Mouse (Mus musculus): ENCODE measurements around the gene Pkd1l1.
A peak's percentile ranks its signal among the peaks of the same experiment; 100 is the strongest.

Pkd1l1 gene

DNA sequence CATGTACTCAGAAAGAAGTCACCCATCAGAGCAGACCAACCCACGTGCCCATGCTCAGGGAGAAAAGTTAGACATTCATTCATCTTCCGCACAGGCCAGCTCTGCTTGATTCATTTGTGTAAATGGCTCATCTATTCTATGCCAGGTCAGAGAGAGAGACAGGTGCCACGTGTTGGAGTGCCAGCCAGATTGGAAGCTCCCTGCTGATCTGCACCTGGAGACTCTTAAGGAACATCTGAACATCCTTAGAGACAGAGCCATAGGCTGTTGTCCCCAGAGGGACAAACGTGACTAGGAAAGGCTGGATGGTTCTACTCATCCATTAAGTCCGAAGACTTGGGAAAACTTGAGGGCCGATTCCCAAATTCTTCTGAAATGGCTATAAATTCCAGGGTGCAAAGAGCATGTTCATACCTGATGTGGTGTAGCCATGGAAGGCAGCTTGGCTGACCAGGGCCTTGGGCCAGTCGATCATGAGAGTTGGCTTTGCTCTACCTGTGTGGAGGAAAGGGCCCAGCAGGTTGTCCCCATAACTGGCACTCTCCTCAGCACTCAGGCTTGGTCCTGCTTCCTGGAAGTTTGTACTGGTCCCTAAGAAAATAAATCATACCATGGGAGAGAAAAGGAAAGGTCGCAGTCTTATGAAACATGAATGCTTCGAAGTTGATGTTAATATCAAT is 36.5 kb downstream of the Pkd1l1 start:
- DNase-seq (ENCODE audit: extremely low spot score): no peak

GRCm38 (mm10) chr11:8916081-8916671 is 56.9 kb downstream of the Pkd1l1 start:
- no peak for DNase-seq (ENCODE audit: extremely low spot score)

GRCm38 (mm10) chr11:8882793-8883192 is 90.3 kb downstream of the Pkd1l1 start:
- no peak for DNase-seq (ENCODE audit: extremely low spot score)

DNA sequence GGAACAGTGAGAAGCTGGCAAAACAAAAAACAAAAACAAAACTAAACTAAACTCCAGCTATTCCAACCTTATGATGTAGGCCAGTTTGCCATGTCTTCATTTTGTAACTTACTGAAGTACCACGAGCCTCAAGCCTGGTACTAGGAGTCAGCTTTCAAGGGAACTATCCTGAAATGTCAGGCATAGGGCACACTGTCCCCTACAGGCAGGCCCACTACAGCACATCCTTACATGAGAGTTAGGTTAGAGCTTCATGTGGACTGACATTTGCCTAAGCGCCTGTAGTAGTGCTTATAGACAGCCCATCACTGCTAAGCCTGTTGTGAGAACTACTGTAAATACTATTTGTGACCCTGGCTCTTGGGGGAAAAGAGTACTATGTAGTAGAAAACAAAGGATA is 91.5 kb downstream of the Pkd1l1 start:
- no peak for DNase-seq (ENCODE audit: extremely low spot score)

DNA sequence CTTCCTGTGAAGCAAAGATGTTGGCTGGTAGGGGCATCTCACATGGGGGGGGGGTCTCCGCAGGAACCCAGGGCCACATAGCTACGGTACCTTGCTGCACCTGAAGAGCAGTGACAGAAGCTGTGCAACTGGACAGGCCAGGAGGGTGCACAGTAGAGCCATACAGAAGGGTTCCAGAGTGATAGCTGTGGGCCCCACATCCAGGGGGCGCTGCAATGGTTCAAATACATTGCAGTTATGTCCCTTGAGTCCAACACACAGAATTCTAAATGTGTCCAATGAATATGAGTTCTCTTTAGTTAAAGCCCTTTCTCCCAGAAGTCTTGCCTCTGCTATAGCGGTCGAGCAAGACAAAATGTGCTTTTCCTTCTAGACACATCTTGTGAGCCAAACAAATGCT is 103.0 kb downstream of the Pkd1l1 start:
- DNase-seq (ENCODE audit: extremely low spot score): no peak

- DNase-seq (ENCODE audit: extremely low spot score): no peak
These were observed 107.0 kb downstream of the Pkd1l1 start for GRCm38 (mm10) chr11:8866021-8866420.

GRCm38 (mm10) chr11:8863955-8864675 is 109.0 kb downstream of the Pkd1l1 start:
- DNase-seq (ENCODE audit: extremely low spot score): no peak

GRCm38 (mm10) chr11:8862426-8862825 is 110.6 kb downstream of the Pkd1l1 start:
- no peak for DNase-seq (ENCODE audit: extremely low spot score)

DNA sequence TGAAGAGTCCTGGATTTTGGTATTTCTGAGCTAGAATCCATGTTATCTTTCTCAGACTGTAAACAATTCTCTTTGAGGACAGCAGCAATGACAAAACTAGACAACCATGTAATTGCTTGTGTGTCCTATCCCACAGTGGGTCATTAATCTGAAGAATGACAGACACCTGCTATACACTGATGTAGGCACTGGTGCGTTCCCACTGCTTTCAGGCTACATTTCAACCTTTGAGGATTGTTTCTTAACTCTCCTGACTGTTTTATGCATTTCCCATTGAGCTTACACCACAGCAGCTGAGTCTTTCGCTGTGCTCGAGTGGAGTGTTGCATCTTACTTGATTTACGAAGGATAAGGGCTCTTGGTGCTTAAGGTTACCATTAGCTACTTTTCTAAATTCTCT is 111.1 kb downstream of the Pkd1l1 start:
- no peak for DNase-seq (ENCODE audit: extremely low spot score)

DNA sequence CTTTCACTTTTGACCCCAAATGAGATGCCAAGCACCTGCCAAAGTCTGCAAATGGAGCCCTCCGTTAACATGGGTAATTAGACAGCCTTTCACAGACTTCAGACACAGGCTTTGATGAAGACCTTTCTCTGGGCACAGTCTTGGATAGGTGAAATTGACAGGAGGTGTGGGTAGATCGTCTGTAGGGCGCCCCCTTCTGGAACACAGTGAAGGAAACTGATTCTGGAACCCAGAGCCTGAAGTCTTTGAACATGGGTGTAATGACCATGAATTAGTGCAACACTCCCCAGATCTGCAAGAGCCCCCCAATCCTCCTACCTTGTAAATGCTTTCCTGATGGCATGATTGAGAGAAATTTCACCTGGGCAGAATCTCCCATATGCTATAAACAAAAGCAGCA is 112.2 kb downstream of the Pkd1l1 start:
- DNase-seq (ENCODE audit: extremely low spot score): no peak

DNA sequence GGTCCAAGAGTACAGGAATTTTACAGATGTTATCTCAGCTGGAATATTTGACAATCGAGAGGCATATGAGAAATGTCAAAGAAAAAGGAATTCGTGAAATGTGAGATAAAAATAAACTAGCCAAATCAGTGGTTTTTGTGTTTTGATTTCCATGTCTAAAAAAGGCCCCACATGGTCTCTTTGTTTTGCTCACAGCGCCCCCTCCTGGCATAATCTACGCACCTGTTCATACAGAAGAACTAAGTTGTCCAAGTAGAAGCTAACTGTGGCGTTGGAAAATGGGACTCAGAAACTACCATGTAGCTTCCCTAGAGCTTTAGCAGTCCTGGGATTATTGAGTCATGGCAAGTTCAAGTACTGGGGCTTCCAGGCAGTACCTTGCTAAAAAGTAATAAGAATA is 113.2 kb downstream of the Pkd1l1 start:
- DNase-seq (ENCODE audit: extremely low spot score): peak; percentile 68

DNA sequence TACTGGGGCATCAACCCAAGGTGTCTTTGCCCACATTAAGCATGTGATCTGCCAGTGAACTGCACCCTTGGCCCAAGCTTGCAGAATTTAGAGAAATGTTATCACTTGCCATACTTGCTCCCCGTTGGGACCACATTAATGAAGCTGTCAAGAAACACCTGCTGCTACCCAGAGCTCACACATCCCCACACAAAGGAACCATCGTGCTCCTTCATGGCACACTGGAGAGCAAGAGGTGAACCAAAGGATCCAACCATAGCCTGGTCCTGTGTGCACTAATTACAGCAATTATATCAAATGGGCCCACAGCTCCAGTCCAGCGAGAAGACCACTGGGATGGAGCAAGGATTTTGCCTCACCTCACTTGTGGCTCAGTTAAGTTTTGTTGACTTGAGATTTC is 114.0 kb downstream of the Pkd1l1 start:
- no peak for DNase-seq (ENCODE audit: extremely low spot score)

DNA sequence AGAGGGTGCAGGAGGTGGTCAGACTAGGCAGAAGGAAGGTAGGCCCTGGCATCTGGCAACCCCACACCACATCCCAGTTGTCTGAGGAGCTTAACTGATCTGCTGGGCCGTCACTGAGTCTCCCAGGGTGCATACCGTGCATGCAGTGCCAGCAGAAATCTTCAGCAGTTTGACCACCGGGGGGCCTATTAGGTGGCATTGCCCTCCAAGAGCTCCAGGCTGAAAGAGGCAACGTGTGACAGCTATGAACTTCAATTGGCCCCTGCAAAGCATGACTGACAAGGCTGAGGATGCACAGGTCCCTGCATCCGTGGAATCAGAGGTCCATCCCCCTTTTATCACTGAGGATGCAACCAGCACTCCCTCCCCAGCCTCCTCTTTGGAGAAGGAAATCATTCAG is 116.9 kb downstream of the Pkd1l1 start:
- DNase-seq (ENCODE audit: extremely low spot score): no peak

DNA sequence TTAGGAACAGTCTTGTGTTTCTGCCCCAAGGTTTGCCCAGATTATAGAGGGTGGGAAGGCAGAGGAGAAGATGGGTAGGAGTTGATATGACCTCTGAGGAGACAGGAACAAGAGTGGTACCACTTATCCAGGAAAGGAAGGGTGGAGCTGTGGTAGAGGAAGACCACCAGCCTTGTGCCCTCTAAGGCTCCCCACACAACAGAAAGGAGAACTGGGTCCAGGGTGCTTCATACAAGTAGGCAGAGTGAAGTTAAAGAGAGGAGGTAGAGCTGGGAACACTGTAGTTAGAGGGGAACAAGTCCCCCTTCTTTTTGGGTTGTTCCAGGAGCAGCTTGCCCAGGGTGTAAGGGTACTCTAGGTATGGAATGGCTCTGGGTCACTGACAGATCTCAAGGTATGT is 125.0 kb downstream of the Pkd1l1 start:
- DNase-seq (ENCODE audit: extremely low spot score): no peak

DNA sequence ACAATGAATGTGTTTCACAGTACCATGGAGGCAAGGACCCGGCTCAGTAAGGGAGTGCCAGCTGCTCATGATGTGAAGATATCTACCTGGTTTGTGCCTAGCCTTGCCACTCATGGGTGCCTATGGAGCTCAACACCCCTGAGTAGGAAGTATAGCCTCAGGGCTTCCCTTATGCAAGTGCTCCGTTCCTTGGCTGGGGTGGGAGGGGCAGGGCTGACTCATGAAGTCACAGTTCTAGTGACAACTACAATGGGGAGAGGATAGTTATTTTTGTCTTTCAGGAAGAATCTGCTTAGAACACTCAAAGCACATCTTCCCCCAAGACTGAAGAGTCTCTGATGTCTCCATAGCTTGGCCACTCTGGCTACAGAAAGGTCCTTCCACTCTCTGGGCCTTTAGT is 125.4 kb downstream of the Pkd1l1 start:
- no peak for DNase-seq (ENCODE audit: extremely low spot score)

DNA sequence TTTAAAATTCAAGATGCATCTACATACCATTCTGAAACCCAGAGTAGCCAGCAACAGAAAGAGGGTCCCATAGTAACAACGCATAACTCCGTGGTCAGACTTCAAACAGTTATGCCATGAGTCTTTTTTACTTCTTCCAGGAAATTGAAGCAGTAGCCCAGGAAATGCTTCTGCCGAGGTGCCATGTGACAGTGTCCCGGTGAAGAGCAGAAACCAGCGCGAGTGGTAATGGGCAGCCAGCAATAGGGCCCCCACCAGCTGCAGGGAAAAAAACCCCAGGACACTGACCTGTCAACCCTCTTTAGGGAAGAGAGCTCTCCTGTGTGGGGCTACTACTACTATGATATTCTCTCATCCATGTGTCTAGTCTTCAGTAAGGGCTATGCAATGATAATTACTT is 136.9 kb downstream of the Pkd1l1 start:
- no peak for DNase-seq (ENCODE audit: extremely low spot score)

GRCm38 (mm10) chr11:8834121-8834520 is 138.9 kb downstream of the Pkd1l1 start:
- DNase-seq (ENCODE audit: extremely low spot score): no peak

- DNase-seq (ENCODE audit: extremely low spot score): no peak
These were observed 142.5 kb downstream of the Pkd1l1 start for GRCm38 (mm10) chr11:8830551-8830950.

DNA sequence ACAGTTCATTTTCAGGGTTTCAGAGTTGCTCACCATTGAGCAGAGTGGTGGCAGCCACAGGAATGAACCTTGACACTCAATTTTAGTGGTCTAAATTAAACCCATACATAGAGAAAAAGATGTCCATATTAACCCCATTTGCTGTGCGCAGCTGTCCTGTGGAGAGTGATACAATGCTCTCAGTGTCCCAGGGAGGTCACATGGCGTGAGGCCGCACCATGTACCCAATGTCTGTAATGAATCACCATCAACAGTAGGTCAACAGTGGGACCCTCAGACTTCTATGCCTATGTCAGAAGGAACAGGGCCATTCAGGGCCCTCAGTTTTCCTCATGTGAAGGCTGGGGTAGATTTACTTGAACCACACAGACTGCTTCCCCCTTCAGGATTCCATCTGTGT is 143.5 kb downstream of the Pkd1l1 start:
- DNase-seq (ENCODE audit: extremely low spot score): no peak

DNA sequence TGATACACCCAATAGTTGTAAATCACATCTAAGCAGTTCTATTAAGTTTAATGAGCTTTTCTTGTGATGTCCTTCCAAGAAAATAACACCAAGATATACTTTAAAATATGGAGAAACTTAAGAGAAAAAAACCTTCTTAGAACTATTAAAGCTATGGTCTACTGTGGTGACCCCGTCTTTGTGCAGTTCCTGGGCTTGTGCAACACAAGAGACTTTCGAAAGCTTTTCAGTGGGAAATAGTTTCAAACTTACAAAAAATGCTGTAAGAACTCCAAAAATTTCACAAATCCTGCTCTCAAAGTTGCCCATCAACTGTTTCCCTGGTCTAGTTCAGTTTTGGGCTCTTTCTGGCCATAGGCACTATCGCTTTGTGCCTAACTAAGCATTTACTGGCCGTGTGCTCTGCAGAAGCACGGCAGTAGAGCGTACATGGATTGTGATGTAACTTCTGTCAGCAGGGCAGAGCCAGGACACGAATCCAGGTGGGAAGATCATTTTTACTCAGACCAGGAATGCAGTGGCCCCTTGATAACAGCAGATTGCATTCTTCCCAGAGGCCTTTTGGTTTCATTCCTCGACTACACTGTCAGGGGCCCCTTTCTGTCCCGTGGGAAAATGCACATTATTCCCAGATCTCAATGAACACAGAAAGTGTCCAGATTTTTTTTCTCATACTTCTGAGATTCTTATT is 144.1 kb downstream of the Pkd1l1 start:
- DNase-seq (ENCODE audit: extremely low spot score): no peak

- DNase-seq (ENCODE audit: extremely low spot score): no peak
These were observed 146.5 kb downstream of the Pkd1l1 start for GRCm38 (mm10) chr11:8826609-8827008.

DNA sequence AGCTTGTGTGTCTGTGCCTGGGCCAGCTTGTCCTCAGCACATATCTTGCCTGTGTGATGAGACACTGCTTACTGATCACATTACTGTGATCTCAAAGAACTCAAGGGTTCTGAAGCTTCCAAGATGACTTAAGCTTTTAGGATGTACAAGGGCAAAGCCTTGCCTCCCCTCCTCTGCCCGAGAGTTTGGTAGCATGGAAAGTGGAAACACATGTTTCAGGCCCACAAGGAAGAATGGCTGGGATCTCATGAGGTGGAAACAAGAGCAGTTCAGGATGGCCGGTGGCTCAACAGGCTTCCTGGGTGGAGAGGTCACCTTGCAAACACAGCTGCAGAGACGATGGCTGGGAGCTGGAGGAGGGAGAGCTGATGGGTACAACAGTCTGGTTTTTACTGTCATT is 147.0 kb downstream of the Pkd1l1 start:
- DNase-seq (ENCODE audit: extremely low spot score): no peak

- DNase-seq (ENCODE audit: extremely low spot score): no peak
These were observed 147.7 kb downstream of the Pkd1l1 start for GRCm38 (mm10) chr11:8825413-8825812.

Data from embryo, embryonic 9.5 days (tissue).